Mouse (Mus musculus) kidney, embryonic 14.5 days (tissue): ENCODE results near the gene Srgap3. TPM values are rescaled to one million over a fixed set of nuclear protein-coding genes. Genes with fewer than 3 reads are reported as not detected.
A peak's percentile ranks its signal among the peaks of the same experiment; 100 is the strongest.

Experiments used
- ATAC-seq: fragments of 200-750 bp; cut with Nextera tagmentation; 2 replicates; pipeline ENCODE4 v1.8.0; 2017; ENCODE audit warnings: moderate number of reproducible peaks, mild to moderate bottlenecking, moderate TSS enrichment, moderate library complexity; ENCODE audit not compliant: low FRiP score, low TSS enrichment
- H3K27ac ChIP-seq: fragments of 300-500 bp; sonication (generic); 2 replicates; pipeline ENCODE4 v1.5.1; 2014; ENCODE audit warnings: low read depth, mild to moderate bottlenecking, low read length, moderate library complexity, mixed read lengths
- H3K27me3 ChIP-seq: fragments of 300-500 bp; sonication (generic); 2 replicates; pipeline ENCODE4 v1.6.1; 2014; ENCODE audit warnings: mild to moderate bottlenecking, low read length; ENCODE audit not compliant: control insufficient read depth, insufficient read depth
- H3K36me3 ChIP-seq: fragments of 300-500 bp; sonication (generic); 2 replicates; pipeline ENCODE4 v1.6.1; 2014; ENCODE audit warnings: low read length, mixed read lengths; ENCODE audit not compliant: control insufficient read depth, insufficient read depth
- H3K4me1 ChIP-seq: fragments of 300-500 bp; sonication (generic); 2 replicates; pipeline ENCODE4 v1.6.1; 2014; ENCODE audit warnings: low read length, mixed read lengths; ENCODE audit not compliant: control insufficient read depth, insufficient read depth
- H3K4me2 ChIP-seq: fragments of 300-500 bp; sonication (generic); replicated peaks from 2 replicates; pipeline ENCODE4 v1.6.1; 2014; ENCODE audit warnings: low read depth, mild to moderate bottlenecking, low read length
- H3K4me3 ChIP-seq: fragments of 300-500 bp; sonication (generic); 2 replicates; pipeline ENCODE4 v1.5.1; 2014; ENCODE audit warnings: mild to moderate bottlenecking, low read length
- H3K9ac ChIP-seq: fragments of 300-500 bp; sonication (generic); 2 replicates; pipeline ENCODE4 v1.6.1; 2014; ENCODE audit warnings: low read depth, mild to moderate bottlenecking, low read length, moderate library complexity
- H3K9me3 ChIP-seq: fragments of 300-500 bp; sonication (generic); 2 replicates; pipeline ENCODE4 v1.6.1; 2016; ENCODE audit warnings: low read length; ENCODE audit not compliant: control insufficient read depth
- WGBS: fragments of 180-500 bp; shearing (Covaris S2); extraction: QIAGEN DNeasy Blood & Tissue Kit; methylation state at CpG from one replicate; pipeline ENCODE4 v1.1.7; 2014; 5-methylcytosine and 5-hydroxymethylcytosine counted together
- polyA plus RNA-seq: library from polyadenylated mRNA; unstranded; fragments of >200 nt; fragmentation: Nextera tagmentation; extraction: Ambion mirVana; gene quantifications from 2 replicates; pipeline ENCODE4 v1.2.1, GENCODE M21; 2014

The Srgap3 gene
- polyA plus RNA-seq, 1 experiment from 2014 or later = 6.9 TPM

DNA sequence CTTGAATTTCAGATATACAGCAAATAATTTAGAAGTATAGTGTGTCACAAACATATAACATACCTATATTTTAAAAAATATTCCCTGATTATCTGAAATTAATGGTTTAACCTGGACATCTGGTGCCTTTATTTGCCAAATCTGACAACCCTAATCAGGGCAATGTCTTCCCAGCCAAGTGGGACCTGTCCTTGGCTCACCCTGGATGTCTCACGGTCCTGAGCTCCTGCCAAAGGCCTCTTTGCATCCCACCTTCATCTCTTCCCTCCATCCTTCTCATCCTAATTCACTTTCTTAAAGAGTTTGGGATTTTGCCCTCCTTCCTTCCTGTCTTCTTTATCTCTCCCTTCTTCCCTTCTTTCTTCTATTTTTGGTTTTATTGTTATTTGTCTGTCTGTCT is 248.0 kb downstream of the Srgap3 start:
- no peaks in the 10 kb centered on the region for H3K27me3 ChIP-seq
- no peak for ATAC-seq
- H3K4me2 ChIP-seq = no peak overlapping the region
- no peaks in the 10 kb centered on the region for H3K9me3 ChIP-seq
- H3K4me1 ChIP-seq = peaks cover 12% of the 10 kb centered on the region; the same call in 1 of the 2 replicates
- no peaks in the 10 kb centered on the region for H3K36me3 ChIP-seq
- H3K4me3 ChIP-seq = no peak overlapping the region
- H3K27ac ChIP-seq = no peak overlapping the region
- WGBS = 62% methylated on average over 1 of the region's 1 CpGs
- no peak overlapping the region for H3K9ac ChIP-seq

DNA sequence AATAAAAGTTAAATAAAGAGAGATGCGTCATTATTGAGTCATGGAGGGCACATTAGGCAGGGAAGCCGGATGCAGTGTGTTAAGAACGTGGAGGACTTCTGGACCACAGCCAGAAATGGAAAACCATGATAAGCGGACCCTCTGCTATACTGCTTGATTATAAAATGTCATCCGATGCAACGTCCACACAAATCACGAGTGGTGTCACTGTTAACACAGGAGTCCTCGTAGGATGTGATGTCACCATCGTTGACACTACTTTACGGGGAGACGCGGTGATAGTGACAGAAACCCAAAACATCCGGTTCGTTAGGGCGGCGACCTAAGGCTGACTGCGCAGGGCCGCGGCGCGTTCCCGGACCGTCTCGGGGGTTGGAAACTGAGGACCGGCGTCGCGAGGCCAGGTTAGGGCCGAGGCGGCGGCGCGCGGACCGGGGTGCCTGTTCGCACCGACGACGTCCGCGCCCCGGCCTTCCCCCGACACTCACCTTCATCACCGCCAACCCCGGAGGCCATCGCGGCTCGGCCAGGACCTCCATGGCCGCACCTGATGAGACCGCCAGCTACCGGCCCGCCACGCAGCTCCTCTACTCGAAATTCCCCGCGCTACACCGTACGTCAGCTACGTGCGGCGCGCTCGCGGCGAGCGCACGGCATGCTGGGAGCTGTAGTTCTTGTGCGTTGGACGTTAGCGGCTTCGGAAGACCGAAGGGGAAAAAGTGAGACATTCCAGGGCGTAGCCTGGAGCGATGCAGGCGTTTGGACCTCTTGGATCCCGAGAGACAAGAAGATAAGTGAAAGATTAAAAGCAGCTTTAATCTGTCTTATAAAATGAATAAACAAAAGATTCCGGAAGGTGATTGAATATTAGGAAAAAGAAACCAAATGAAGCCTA is 250.8 kb downstream of the Srgap3 start, which contains the start of gene Rad18:
Rad18 (minus strand) TSS at position 631 of the 895 bp plus-strand sequence.
- peak within 1 kb of the TSS; percentile 77 for H3K4me2 ChIP-seq
- H3K27me3 ChIP-seq = no peaks in the 10 kb centered on the region
- peaks cover 8% of the 10 kb centered on the region; the same call in 1 of the 2 replicates for H3K36me3 ChIP-seq
- WGBS = under 1% methylated on average over 75 of the region's 77 CpGs
- peak; percentile 95 for ATAC-seq
- H3K9me3 ChIP-seq = no peaks in the 10 kb centered on the region
- H3K4me3 ChIP-seq = peak within 1 kb of the TSS; percentile 76
- H3K27ac ChIP-seq = peak within 1 kb of the TSS; percentile 20; the same call in 1 of the 2 replicates
- H3K9ac ChIP-seq = peak within 1 kb of the TSS; percentile 68
- peaks cover 12% of the 10 kb centered on the region; the same call in 1 of the 2 replicates for H3K4me1 ChIP-seq

DNA sequence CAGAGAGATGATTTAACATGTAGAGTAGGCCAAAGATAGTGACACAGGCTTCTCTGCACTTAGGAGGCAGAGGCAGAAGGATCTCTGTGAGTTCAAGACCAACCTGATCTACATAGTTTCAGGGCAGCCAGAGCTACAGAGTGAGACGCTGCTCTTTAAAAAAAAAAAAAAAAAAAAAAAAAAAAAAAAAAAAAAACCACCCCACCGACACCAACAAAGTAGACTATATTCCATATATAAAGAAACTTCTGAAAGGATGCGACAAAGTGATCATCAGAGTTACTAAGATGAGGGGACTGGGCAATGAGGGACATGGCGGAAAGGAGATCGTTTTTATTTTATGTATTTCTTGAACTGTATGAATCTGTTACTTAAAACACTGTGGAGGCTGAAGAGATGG is 252.6 kb downstream of the Srgap3 start:
- Histone ChIP-seq H3K4me2 (no peak overlapping the region), H3K36me3 (peaks cover 11% of the 10 kb centered on the region; the same call in 1 of the 2 replicates), H3K4me1 (peaks cover 12% of the 10 kb centered on the region; the same call in 1 of the 2 replicates), H3K9ac (no peak overlapping the region), H3K9me3 (no peaks in the 10 kb centered on the region), H3K27me3 (no peaks in the 10 kb centered on the region), H3K4me3 (no peak overlapping the region), H3K27ac (no peak overlapping the region)
- WGBS = 92% methylated on average over 5 of the region's 5 CpGs
- ATAC-seq = no peak

DNA sequence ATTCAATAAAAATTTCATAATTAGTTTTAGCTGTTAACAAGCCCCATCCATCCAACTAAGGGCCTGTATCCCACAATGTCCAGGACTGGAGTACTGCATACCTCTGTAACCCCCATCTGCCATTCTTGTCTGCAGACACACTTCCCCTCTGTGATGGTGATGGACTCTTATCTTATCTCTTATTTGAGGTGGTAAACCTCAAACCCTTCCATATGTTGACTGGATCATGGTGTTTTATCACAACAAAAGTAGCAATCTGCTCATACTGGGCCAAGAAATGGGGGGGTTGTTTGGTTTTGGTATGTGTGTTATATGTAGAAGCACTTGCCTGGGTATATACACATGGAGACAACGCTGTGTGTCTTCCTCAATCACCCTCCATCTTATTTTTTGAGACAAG is 255.5 kb downstream of the Srgap3 start:
- peaks cover 16% of the 10 kb centered on the region for H3K4me1 ChIP-seq
- H3K27me3 ChIP-seq = no peaks in the 10 kb centered on the region
- no peak overlapping the region for H3K9ac ChIP-seq
- H3K9me3 ChIP-seq = no peaks in the 10 kb centered on the region
- H3K36me3 ChIP-seq = peaks cover 11% of the 10 kb centered on the region; the same call in 1 of the 2 replicates
- 96% methylated on average over 1 of the region's 1 CpGs for WGBS
- no peak overlapping the region for H3K27ac ChIP-seq
- no peak for ATAC-seq
- H3K4me2 ChIP-seq = no peak overlapping the region
- no peak overlapping the region for H3K4me3 ChIP-seq

DNA sequence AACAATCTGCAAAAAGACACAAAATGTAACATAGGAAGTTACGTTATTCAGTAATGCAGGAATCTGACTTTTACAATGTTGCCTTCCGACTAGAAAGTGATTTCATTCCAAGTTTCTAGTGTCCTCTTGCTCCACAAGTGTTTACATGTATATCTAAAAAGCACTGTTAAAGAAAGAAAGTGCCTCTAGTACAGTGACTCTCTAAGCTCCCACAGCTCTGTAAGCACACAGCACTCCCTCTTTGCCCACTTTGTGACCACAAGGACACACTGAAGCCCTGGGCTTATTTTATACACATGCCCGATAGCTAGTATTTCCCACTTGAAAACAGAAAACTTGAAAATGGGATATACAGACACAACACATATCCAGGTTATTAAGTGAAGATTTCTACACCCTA is 259.0 kb downstream of the Srgap3 start:
- Histone ChIP-seq H3K36me3 (peaks cover 21% of the 10 kb centered on the region; the same call in 1 of the 2 replicates), H3K27ac (no peak overlapping the region), H3K4me1 (peaks cover 11% of the 10 kb centered on the region), H3K9ac (no peak overlapping the region), H3K27me3 (no peaks in the 10 kb centered on the region), H3K4me2 (no peak overlapping the region), H3K9me3 (no peaks in the 10 kb centered on the region), H3K4me3 (no peak overlapping the region)
- ATAC-seq = no peak
- 89% methylated on average over 3 of the region's 3 CpGs for WGBS

DNA sequence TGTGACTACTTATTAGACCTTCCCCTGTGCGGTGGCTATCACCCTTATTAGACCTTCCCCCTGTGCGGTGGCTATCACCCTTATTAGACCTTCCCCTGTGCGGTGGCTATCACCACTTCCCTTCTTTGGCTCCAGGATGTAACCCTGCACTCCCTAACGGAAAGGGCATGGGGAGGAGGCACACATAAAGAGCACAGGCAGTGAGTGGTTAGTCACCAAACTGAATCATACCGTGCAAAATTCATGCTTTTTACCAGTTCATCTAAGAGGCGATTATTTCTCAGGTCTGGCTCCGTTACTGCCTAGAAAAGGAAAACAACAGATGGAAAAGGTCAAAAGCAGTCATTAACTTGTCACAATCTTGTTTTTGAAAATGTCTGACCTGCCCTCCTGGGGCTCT is 260.6 kb downstream of the Srgap3 start:
- Histone ChIP-seq H3K4me1 (peaks cover 11% of the 10 kb centered on the region), H3K4me3 (no peak overlapping the region), H3K36me3 (peaks cover 22% of the 10 kb centered on the region; the same call in 1 of the 2 replicates), H3K4me2 (no peak overlapping the region), H3K9ac (no peak overlapping the region), H3K9me3 (no peaks in the 10 kb centered on the region), H3K27ac (no peak overlapping the region), H3K27me3 (no peaks in the 10 kb centered on the region)
- ATAC-seq = peak; percentile 55; the same call in 1 of the 2 replicates
- 30% methylated on average over 7 of the region's 7 CpGs for WGBS

DNA sequence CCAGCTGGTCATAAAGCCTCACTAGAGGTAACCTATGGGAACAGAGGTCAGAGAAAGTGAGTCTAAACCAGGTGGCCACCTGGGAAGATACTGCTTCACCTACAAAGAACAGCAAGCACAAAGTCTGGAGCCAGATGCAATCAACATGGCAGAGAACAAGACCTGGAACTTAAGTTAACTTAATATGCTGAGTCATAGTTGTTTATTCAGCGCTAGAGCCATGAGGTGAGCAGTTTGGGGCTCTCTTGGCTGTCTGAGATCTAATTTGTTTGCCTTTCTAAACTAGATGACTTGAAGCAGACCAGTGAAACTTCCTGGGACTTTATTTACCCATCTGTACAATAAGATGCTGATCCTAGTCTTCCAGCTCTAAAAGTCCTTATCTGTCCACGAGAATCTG is 263.0 kb downstream of the Srgap3 start:
- no peak overlapping the region for H3K9ac ChIP-seq
- 92% methylated on average over 2 of the region's 2 CpGs for WGBS
- H3K4me3 ChIP-seq = no peak overlapping the region

More for the DNA sequence above, 263.0 kb downstream of the Srgap3 start:
- Histone ChIP-seq H3K4me1 (peaks cover 11% of the 10 kb centered on the region), H3K36me3 (peaks cover 38% of the 10 kb centered on the region; the same call in 1 of the 2 replicates), H3K27me3 (no peaks in the 10 kb centered on the region), H3K9me3 (no peaks in the 10 kb centered on the region), H3K4me2 (no peak overlapping the region), H3K27ac (no peak overlapping the region)
- no peak for ATAC-seq
